Mouse (Mus musculus) E14TG2a.4 (cell line): Measurements from ENCODE around the gene Il1rl2.

Experiments used
- CTCF ChIP-seq: conservative IDR thresholded peaks from 2 replicates; pipeline ENCODE4 v1.5.1; 2014; ENCODE audit warnings: low read length
- NANOG ChIP-seq: IDR thresholded peaks from 2 replicates; pipeline ENCODE4 v1.6.1; 2014; ENCODE audit warnings: borderline replicate concordance, low read length, mixed read lengths

DNA sequence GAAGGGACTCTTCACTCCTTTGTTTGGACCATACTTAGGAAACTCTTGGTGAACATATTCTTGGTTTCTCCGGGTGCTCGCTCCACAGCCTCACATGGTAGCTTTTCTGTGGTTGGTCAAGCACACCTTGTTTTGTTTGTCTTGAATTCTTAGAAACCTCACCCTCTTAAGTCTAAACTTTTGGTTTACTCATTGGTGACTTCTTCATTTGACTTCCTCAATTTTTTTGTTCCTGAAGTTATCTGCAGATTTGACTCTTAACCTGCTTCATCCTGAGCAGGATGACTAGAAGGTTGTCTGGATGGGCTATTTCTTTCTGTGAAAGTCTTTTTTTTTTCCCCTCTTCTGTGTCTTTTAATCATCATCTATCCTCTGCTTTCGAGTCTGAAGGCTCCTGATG lies 30.3 kb downstream of the Il1rl2 start:
- TF ChIP-seq CTCF: no peak
- TF ChIP-seq NANOG: no peak
